Mouse (Mus musculus) stomach, postnatal 0 days (tissue): ENCODE data around the gene Prn.

ENCODE experiments used
- CTCF ChIP-seq: IDR thresholded peaks from 2 replicates; pipeline ENCODE4 v1.5.1; 2016; ENCODE audit warnings: antibody characterized with exemption, low read depth, mild to moderate bottlenecking, moderate library complexity
- EP300 ChIP-seq: optimal IDR thresholded peaks from 2 replicates; pipeline ENCODE3; 2016; ENCODE audit warnings: antibody characterized with exemption

GRCm38 (mm10) chr2:131862617-131863275 lies 47.0 kb upstream of the Prn start:
- no peak for TF ChIP-seq CTCF
- TF ChIP-seq EP300, result no peak
